Mouse (Mus musculus): Measurements from ENCODE around the gene Cox8b. TPM values are rescaled to one million over a fixed set of nuclear protein-coding genes. Genes with fewer than 3 reads are reported as not detected.

The Cox8b gene
- total and polyA plus RNA-seq, 3 experiments = not detected

DNA sequence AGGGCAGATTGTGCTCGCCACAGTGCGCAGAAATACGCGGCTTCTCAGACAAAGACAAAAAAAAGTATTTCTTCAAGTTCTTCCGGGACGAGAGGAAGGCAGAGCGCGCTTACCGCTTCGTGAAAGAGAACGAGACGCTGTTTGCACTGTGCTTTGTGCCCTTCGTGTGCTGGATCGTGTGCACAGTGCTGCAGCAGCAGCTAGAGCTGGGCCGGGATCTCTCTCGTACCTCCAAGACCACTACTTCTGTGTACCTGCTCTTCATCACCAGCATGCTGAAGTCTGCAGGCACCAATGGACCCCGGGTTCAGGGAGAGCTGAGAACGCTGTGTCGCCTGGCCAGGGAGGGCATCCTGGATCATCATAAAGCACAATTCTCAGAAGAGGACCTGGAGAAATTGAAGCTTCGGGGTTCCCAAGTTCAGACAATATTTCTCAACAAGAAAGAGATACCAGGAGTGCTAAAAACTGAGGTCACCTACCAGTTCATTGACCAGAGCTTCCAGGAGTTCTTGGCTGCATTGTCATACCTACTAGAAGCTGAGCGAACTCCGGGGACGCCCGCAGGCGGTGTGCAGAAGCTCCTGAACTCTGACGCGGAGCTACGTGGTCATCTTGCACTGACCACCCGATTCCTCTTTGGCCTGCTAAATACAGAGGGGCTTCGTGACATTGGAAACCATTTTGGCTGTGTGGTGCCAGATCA, 23.0 kb upstream of the Cox8b start:
- H3K4me3 ChIP-seq (ENCODE audit: control insufficient read depth in 1 of 2, insufficient read depth in 1 of 2, low read depth in 2 of 2, low read length in 2 of 2) = no peak overlapping the region
- DNase-seq (ENCODE audit: low read depth, low spot score) = no peak
- peaks cover 0 to 9% of the 10 kb centered on the region in 2 experiments; a peak in 3 of 4 replicates for H3K27me3 ChIP-seq (ENCODE audit: control insufficient read depth in 1 of 2, insufficient read depth in 2 of 2, low read length in 2 of 2)
- H3K79me2 ChIP-seq (ENCODE audit: control insufficient read depth, insufficient read depth, low read length, poor library complexity) = no peaks in the 10 kb centered on the region
- no peaks in the 10 kb centered on the region for H3K9me3 ChIP-seq (replicated peaks; ENCODE audit: insufficient read depth, low read length)
- H3K9ac ChIP-seq (ENCODE audit: control insufficient read depth, low read depth, low read length, poor library complexity, severe bottlenecking) = no peak overlapping the region
- TF ChIP-seq SIN3A (IDR thresholded peaks at IDR 0.05; ENCODE audit: low read length) (no peak), POLR2A (IDR thresholded peaks at IDR 0.05; ENCODE audit: control insufficient read depth in 1 of 2, insufficient read depth in 1 of 2, low read depth in 1 of 2, low read length in 2 of 2, poor library complexity in 1 of 2) (no peak), MAX (IDR thresholded peaks at IDR 0.05; ENCODE audit: low read length) (no peak), MYC (IDR thresholded peaks at IDR 0.05; ENCODE audit: low read depth, low read length) (no peak), RCOR1 (IDR thresholded peaks at IDR 0.05; ENCODE audit: low read depth, low read length) (no peak), ETS1 (IDR thresholded peaks at IDR 0.05; ENCODE audit: low read depth, low read length) (no peak), USF2 (IDR thresholded peaks at IDR 0.05; ENCODE audit: borderline replicate concordance in 1 of 2, insufficient read depth in 1 of 2, low read depth in 1 of 2, low read length in 2 of 2) (no peak), TCF12 (IDR thresholded peaks at IDR 0.05; ENCODE audit: low read depth, low read length) (no peak), POLR2AphosphoS5 (IDR thresholded peaks at IDR 0.05; ENCODE audit: borderline replicate concordance, low read depth, low read length) (no peak), E2F4 (IDR thresholded peaks at IDR 0.05; ENCODE audit: borderline replicate concordance, low read depth, low read length) (no peak), GABPA (IDR thresholded peaks at IDR 0.05; ENCODE audit: low read depth, low read length) (no peak), CTCF (IDR thresholded peaks at IDR 0.05 in 2 of 3, conservative IDR thresholded peaks at IDR 0.05 in 1 of 3; ENCODE audit: control insufficient read depth in 1 of 3, insufficient read depth in 1 of 3, low read depth in 2 of 3, low read length in 3 of 3, poor library complexity in 1 of 3, severe bottlenecking in 1 of 3) (no peak), ZMIZ1 (IDR thresholded peaks at IDR 0.05; ENCODE audit: low read depth, low read length) (no peak), EP300 (IDR thresholded peaks at IDR 0.05; ENCODE audit: low read depth in 1 of 2, low read length in 2 of 2) (no peak), HCFC1 (IDR thresholded peaks at IDR 0.05; ENCODE audit: low read depth, low read length) (no peak), JUND (IDR thresholded peaks at IDR 0.05; ENCODE audit: low read depth, low read length) (no peak), MEF2A (IDR thresholded peaks at IDR 0.05; ENCODE audit: extremely low read depth, insufficient replicate concordance, low read depth, low read length, poor library complexity, severe bottlenecking) (no peak), SMC3 (IDR thresholded peaks at IDR 0.05; ENCODE audit: low read depth, low read length) (no peak)
- peaks cover 0 to 2% of the 10 kb centered on the region in 2 experiments; a peak in 2 of 4 replicates for H3K36me3 ChIP-seq (ENCODE audit: control insufficient read depth in 1 of 2, insufficient read depth in 2 of 2, low read length in 2 of 2)
- H3K27ac ChIP-seq (ENCODE audit: control insufficient read depth, low read depth, low read length) = no peak overlapping the region
- peaks cover 0 to 9% of the 10 kb centered on the region in 2 experiments; a peak in 1 of 4 replicates for H3K4me1 ChIP-seq (ENCODE audit: control insufficient read depth in 1 of 2, insufficient read depth in 2 of 2, low read length in 2 of 2)
